Mouse (Mus musculus) erythroblast, adult 5-6 weeks (primary cell): ENCODE data around the gene Sh3pxd2a. TPM values are rescaled to one million over a fixed set of nuclear protein-coding genes. Genes with fewer than 3 reads are reported as not detected.

Source experiments
- ATAC-seq: replicated peaks from 2 replicates; pipeline ENCODE4 v1.8.0; 2016; ENCODE audit warnings: moderate number of reproducible peaks, mild to moderate bottlenecking, moderate TSS enrichment, inconsistent platforms; ENCODE audit not compliant: poor library complexity, low FRiP score, severe bottlenecking
- total RNA-seq, 2 experiments: library from RNA; stranded (forward) in 1 of 2; stranded (reverse) in 1 of 2; fragments of 150-400 nt in 1 of 2; fragments of 200-764, 138-1000 nt in 1 of 2; gene quantifications; 2 replicates each; pipeline versions ENCODE4 v1.2.3 to v1.2.4; 2015 to 2017; ENCODE audit warnings: low replicate concordance in 2 of 2

Sh3pxd2a gene
- total RNA-seq, 2 experiments from 2014 or later = 0.19 to 1.4 TPM

DNA sequence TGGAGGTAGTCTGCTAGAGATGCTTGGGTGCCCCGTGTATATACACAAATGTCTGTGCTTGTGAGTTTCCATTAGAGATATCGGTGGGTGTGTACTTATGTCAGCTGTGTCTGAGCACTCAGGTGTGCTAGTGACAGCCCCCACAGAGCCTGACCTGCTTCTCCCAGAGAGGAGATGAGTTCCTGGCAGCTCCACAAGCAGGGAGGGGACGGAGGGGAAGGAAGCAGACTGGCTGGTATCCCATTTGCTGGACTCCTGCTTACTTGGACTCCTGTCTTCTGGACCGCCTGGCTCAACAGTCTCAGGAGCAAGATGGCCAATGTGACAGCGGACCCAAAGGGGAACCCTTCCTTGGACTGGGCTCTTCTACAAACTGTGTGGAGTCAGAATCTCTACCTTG lies 234.7 kb downstream of the Sh3pxd2a start:
- ATAC-seq = no peak

- ATAC-seq = no peak
Measured at GRCm38 (mm10) chr19:47228725-47229252, 235.4 kb downstream of the Sh3pxd2a start.

GRCm38 (mm10) chr19:47225791-47226190 lies 238.4 kb downstream of the Sh3pxd2a start:
- ATAC-seq = no peak

DNA sequence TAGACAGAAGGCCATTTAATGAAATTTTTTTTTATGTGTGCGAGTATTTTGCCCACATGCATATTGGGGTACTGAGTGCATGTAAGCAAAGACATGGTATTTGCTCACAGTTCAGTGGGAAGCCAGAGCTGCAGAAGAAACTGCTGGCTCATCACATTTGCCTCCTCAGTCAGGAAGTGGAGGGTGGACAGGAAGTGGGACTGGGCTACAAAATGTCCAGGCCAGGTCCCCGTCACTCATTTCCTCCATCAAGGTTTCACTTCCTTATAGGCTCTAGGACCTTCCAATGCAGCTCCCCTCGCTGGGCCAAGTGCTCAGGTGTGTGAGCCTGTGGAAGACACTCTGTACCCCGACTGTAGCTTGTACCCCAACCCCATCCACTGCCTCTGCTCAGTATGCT lies 239.5 kb downstream of the Sh3pxd2a start:
- ATAC-seq = no peak

- no peak for ATAC-seq
Measured at GRCm38 (mm10) chr19:47222841-47223557, 241.2 kb downstream of the Sh3pxd2a start.

GRCm38 (mm10) chr19:47222154-47222840 lies 241.9 kb downstream of the Sh3pxd2a start:
- ATAC-seq = no peak

GRCm38 (mm10) chr19:47221500-47222153 lies 242.6 kb downstream of the Sh3pxd2a start:
- ATAC-seq = no peak

GRCm38 (mm10) chr19:47221006-47221405 lies 243.2 kb downstream of the Sh3pxd2a start:
- no peak for ATAC-seq

DNA sequence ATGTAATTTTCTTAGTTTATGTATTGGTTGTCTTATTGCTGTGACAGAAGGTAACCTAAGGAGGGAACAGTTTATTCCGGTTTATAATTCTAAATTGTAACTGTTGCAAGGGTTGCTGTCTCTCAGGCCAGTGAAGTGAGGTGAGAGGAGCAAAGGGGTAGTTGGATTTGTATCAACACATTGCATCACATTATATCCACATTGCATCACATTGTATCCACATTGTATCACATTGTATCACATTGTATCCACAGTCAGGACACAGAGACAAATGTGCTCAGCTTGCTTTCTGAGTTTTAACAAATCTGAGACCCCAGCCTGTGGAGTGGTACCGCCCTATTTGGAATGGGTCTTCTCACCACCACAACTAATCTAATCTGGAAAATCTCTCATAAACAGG lies 244.0 kb downstream of the Sh3pxd2a start:
- no peak for ATAC-seq

DNA sequence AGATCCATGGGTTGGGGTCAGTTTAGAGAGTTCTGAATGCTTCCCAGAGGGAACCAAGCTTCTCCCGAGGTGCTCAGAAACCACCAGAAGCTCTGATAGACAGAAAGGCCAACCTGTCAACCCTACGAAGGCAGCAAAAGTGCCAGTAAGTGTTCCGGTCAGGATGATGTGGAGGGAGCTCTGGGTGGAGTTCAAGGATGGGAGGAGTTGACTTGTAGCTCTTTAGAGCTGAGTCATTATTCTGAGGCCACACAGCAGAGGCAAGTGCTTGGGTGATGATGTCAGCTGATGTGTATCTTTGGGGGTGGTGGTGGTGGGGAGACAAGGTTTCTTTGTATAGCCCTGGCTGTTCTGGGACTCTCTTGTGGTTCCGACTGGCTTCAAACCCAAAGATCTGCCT lies 244.6 kb downstream of the Sh3pxd2a start:
- no peak for ATAC-seq

DNA sequence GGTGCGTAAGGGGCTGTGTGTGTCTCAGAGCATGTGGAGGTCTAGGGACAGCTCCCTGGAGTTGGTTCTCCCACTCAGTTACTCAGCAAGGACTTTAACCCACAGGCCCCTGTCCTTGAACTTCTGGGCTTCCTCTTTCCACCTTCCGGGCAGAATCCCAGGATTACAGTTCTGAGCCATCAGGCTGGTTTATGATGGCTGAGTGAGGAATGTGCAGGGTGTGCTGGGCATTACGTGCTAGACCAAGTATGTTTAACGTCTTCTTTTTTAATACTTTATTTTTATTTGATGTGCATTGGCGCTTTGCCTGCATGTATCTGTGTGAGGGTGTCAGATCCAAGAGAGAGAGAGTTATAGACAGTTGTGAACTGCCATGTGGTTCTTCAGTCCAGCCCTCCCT lies 247.4 kb downstream of the Sh3pxd2a start:
- no peak for ATAC-seq

GRCm38 (mm10) chr19:47213470-47213869 lies 250.7 kb downstream of the Sh3pxd2a start:
- ATAC-seq = no peak

- ATAC-seq = no peak
Measured at GRCm38 (mm10) chr19:47212401-47212800, 251.8 kb downstream of the Sh3pxd2a start.

GRCm38 (mm10) chr19:47211609-47212312 lies 252.4 kb downstream of the Sh3pxd2a start:
- ATAC-seq = no peak

DNA sequence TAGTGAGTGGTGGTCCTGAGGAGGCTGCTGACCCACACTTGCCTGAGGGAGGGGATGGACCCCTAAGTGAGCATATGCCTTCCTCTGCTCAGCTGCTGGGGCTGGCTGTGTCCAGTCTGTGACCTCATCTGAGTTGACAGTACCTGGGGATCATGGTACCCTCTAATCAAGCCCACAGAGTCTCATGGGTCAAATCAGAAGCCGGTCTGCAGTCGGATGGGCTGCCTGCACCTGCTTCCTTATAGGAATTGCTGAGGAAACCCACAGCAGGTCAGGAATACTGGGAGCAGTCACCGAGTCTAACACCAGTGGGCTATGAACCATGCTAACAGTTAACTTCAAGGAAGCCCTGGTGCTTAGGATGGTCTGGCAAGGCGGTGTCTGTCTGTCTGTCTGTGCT lies 253.8 kb downstream of the Sh3pxd2a start:
- no peak for ATAC-seq

Other genes starting within 250 kb of the Sh3pxd2a start
- 3.8 TPM in 2 replicates for gene Stn1, start 73.1 kb upstream of the Sh3pxd2a start, total RNA-seq (2015; ENCODE audit: low replicate concordance)
- 7.1 and 8.2 TPM in 2 replicates for gene Stn1, start 73.1 kb upstream of the Sh3pxd2a start, total RNA-seq (2017; ENCODE audit: low replicate concordance)
- 74.0 and 81.3 TPM in 2 replicates for gene Slk, start 115.3 kb upstream of the Sh3pxd2a start, total RNA-seq (2015; ENCODE audit: low replicate concordance)
- 96.8 and 148 TPM in 2 replicates for gene Slk, start 115.3 kb upstream of the Sh3pxd2a start, total RNA-seq (2017; ENCODE audit: low replicate concordance)
- not detected in 2 replicates for gene Col17a1, start 227.7 kb upstream of the Sh3pxd2a start, total RNA-seq (2015; ENCODE audit: low replicate concordance)
- not detected in 2 replicates for gene Col17a1, start 227.7 kb upstream of the Sh3pxd2a start, total RNA-seq (2017; ENCODE audit: low replicate concordance)